Comparison of ENCODE assay signal across 11 mouse cellular contexts in the genomic region with DNA sequence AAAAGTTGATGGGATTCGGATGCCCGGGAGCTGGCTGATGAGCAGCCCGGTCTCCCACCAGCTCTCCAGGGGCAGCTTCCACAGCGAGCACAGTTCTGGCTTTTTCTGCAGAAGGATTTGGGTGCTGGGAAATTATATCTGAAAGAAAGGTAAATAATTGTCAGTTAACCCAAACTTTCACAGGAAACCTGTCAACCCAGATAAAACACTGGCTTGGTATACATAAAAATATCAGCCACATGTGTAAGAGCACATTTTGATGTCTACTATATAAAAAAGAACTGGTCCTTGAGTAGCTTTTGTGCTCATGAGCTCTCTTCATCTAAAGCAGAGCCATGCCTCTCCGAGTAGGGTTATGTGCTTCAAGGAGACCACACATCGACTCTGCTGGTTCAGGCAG.
"Had no signal": no experiment of that assay in that cellular context is flagged by ENCODE, and none has a peak within 500 bp of the region (broad histone marks: within the 10 kb centered on the region; RNA-seq: fewer than 3 reads in every experiment).

No protein-coding gene starts in this region.

- H3K27me3 ChIP-seq: neural tube, embryonic 13.5 days; stomach, embryonic 15.5 days had no signal

- H3K9me3 ChIP-seq: limb, embryonic 10.5 days; neural tube, embryonic 13.5 days; stomach, embryonic 15.5 days had no signal

- H3K9ac ChIP-seq: neural tube, embryonic 13.5 days; stomach, embryonic 15.5 days had no signal

- H3K4me1 ChIP-seq: limb, embryonic 10.5 days; neural tube, embryonic 13.5 days; stomach, embryonic 15.5 days had no signal

- H3K4me3 ChIP-seq: left cerebral cortex, adult 2 months; limb, embryonic 10.5 days; neural tube, embryonic 13.5 days; stomach, embryonic 15.5 days had no signal

- H3K27ac ChIP-seq: kidney, postnatal 0 days; left cerebral cortex, adult 2 months; limb, embryonic 10.5 days; neural tube, embryonic 13.5 days; stomach, embryonic 15.5 days had no signal

- H3K4me2 ChIP-seq: neural tube, embryonic 13.5 days; stomach, embryonic 15.5 days had no signal

- DNase-seq: kidney, adult 11 months; kidney, adult 9 months; lung, adult 2 months; lung, postnatal 36 days; midbrain, embryonic 14.5 days had no signal

- H3K36me3 ChIP-seq: stomach, embryonic 15.5 days had no signal

- ATAC-seq: lung, postnatal 0 days had no signal
